Mouse (Mus musculus): ENCODE measurements around the gene 1700102P08Rik.

- TF ChIP-seq POLR2A (IDR thresholded peaks at IDR 0.05; ENCODE audit: borderline replicate concordance, extremely low read depth, low read depth, low read length) (no peak), CTCF (IDR thresholded peaks at IDR 0.05; ENCODE audit: insufficient read depth, low read length) (no peak)
Observed at GRCm38 (mm10) chr9:108445125-108445524, 52.5 kb downstream of the 1700102P08Rik start.

Measured in lung, adult 2 months (tissue).